Mouse (Mus musculus) CD4-positive, CD25-positive, alpha-beta regulatory T cell, adult 2 months (primary cell): Measurements from ENCODE around the gene Olfr1058.
"Not testable (repeated sequence)": the region's sequence is repeated elsewhere in the genome, so short reads cannot be mapped to it uniquely, and the experiment has no call there.

Experiments used
- DNase-seq: peaks from one replicate; pipeline ENCODE4 v3.0.0-alpha.2; 2012; ENCODE audit warnings: low read depth, low spot score

Gene Olfr1058

GRCm38 (mm10) chr2:86388461-86388860, at the start of gene Olfr1058:
TSS of gene Olfr1058 (minus strand) at chr2:86388561.
- not testable (repeated sequence) for DNase-seq

GRCm38 (mm10) chr2:86428511-86428910, 40.1 kb upstream of the Olfr1058 start:
- DNase-seq: not testable (repeated sequence)

- not testable (repeated sequence) for DNase-seq
These were observed 38.3 kb upstream of the Olfr1058 start, which contains the start of gene Olfr1062 for GRCm38 (mm10) chr2:86426649-86427048. TSS of gene Olfr1062 (minus strand) at chr2:86426749.

- no peak for DNase-seq
These were observed 25.6 kb upstream of the Olfr1058 start, which contains the start of gene Olfr1061 for GRCm38 (mm10) chr2:86413950-86414349. TSS of gene Olfr1061 (minus strand) at chr2:86414050.

GRCm38 (mm10) chr2:86395114-86395513, 6.8 kb upstream of the Olfr1058 start:
- DNase-seq: no peak

GRCm38 (mm10) chr2:86378293-86378692, 10.1 kb downstream of the Olfr1058 start, which contains the start of gene Olfr1057:
TSS of gene Olfr1057 (minus strand) at chr2:86378393.
- no peak for DNase-seq

GRCm38 (mm10) chr2:86366342-86366741, 22.0 kb downstream of the Olfr1058 start:
- not testable (repeated sequence) for DNase-seq

GRCm38 (mm10) chr2:86362369-86362768, 26.0 kb downstream of the Olfr1058 start, which contains the start of gene Olfr1056:
TSS of gene Olfr1056 (minus strand) at chr2:86362469.
- no peak for DNase-seq

GRCm38 (mm10) chr2:86351751-86352150, 36.6 kb downstream of the Olfr1058 start:
- DNase-seq: not testable (repeated sequence)

- no peak for DNase-seq
These were observed 38.2 kb downstream of the Olfr1058 start, which contains the start of gene Olfr1055 for GRCm38 (mm10) chr2:86350184-86350583. TSS of gene Olfr1055 (minus strand) at chr2:86350284.

- DNase-seq: no peak
These were observed 53.0 kb downstream of the Olfr1058 start, which contains the start of gene Olfr1054 for GRCm38 (mm10) chr2:86335333-86335732. TSS of gene Olfr1054 (minus strand) at chr2:86335433.
